Mouse (Mus musculus): Measurements from ENCODE around the gene Gna13. TPM values are rescaled to one million over a fixed set of nuclear protein-coding genes. Genes with fewer than 3 reads are reported as not detected.

Gene Gna13
- polyA plus RNA-seq, 1 experiment from 2014 or later = 23.0 TPM

- ATAC-seq (ENCODE audit: low read depth) = no peak
- no peak overlapping the region for H3K4me2 ChIP-seq (ENCODE audit: low read depth, low read length)
- H3K36me3 ChIP-seq (ENCODE audit: control insufficient read depth, insufficient read depth, low read length) = no peaks in the 10 kb centered on the region
- H3K4me3 ChIP-seq (ENCODE audit: low read depth, low read length) = no peak overlapping the region
- no peak overlapping the region for H3K27ac ChIP-seq (ENCODE audit: low read depth, low read length)
- 37% methylated on average over 10 of the region's 10 CpGs for WGBS
- H3K4me1 ChIP-seq (ENCODE audit: control insufficient read depth, insufficient read depth, low read length) = 0 out of 2 replicates have a peak, but pooled peaks cover 2% of the 10 kb centered on the region
- H3K9ac ChIP-seq (replicated peaks; ENCODE audit: low read depth, low read length) = no peak overlapping the region; the same call in 1 of the 2 replicates
- H3K27me3 ChIP-seq (ENCODE audit: control insufficient read depth, insufficient read depth, low read length) = no peaks in the 10 kb centered on the region
- H3K9me3 ChIP-seq (ENCODE audit: control insufficient read depth, low read length) = no peaks in the 10 kb centered on the region
Measured at GRCm38 (mm10) chr11:109343991-109344599, 18.5 kb upstream of the Gna13 start.

- H3K4me2 ChIP-seq (ENCODE audit: low read depth, low read length) = no peak overlapping the region
- H3K9ac ChIP-seq (replicated peaks; ENCODE audit: low read depth, low read length) = no peak overlapping the region
- no peaks in the 10 kb centered on the region for H3K27me3 ChIP-seq (ENCODE audit: control insufficient read depth, insufficient read depth, low read length)
- H3K4me1 ChIP-seq (ENCODE audit: control insufficient read depth, insufficient read depth, low read length) = 0 out of 2 replicates have a peak, but pooled peaks cover 2% of the 10 kb centered on the region
- no peak overlapping the region for H3K27ac ChIP-seq (ENCODE audit: low read depth, low read length)
- no peaks in the 10 kb centered on the region for H3K36me3 ChIP-seq (ENCODE audit: control insufficient read depth, insufficient read depth, low read length)
- 72% methylated on average over 10 of the region's 10 CpGs for WGBS
- ATAC-seq (ENCODE audit: low read depth) = peak; percentile 80
- H3K9me3 ChIP-seq (ENCODE audit: control insufficient read depth, low read length) = no peaks in the 10 kb centered on the region
- no peak overlapping the region for H3K4me3 ChIP-seq (ENCODE audit: low read depth, low read length)
Measured at GRCm38 (mm10) chr11:109347242-109347959, 15.2 kb upstream of the Gna13 start.

DNA sequence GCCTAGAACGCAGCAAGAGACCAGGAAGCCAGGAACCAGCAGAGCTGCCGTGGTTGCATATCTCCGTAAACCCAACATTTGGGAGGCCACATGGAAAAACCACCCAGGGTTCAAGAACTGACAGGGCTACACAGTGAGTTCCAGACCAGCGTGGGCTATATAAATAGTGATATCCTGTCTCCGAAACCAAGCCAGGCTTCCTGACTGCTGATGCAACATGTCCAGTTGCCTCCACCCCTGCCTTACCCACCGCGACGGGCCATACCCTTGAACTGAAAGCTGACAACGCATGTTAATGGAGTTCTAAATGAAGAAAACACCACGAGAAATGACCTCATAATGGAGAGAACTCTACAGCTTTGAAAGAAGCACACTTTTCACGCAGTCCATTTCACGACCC, 14.2 kb upstream of the Gna13 start:
- Histone ChIP-seq H3K27me3 (ENCODE audit: control insufficient read depth, insufficient read depth, low read length) (no peaks in the 10 kb centered on the region), H3K27ac (ENCODE audit: low read depth, low read length) (no peak overlapping the region), H3K4me1 (ENCODE audit: control insufficient read depth, insufficient read depth, low read length) (0 out of 2 replicates have a peak, but pooled peaks cover 2% of the 10 kb centered on the region), H3K4me3 (ENCODE audit: low read depth, low read length) (no peak overlapping the region), H3K9me3 (ENCODE audit: control insufficient read depth, low read length) (no peaks in the 10 kb centered on the region), H3K4me2 (ENCODE audit: low read depth, low read length) (no peak overlapping the region), H3K9ac (replicated peaks; ENCODE audit: low read depth, low read length) (no peak overlapping the region), H3K36me3 (ENCODE audit: control insufficient read depth, insufficient read depth, low read length) (no peaks in the 10 kb centered on the region)
- WGBS = 62% methylated on average over 12 of the region's 12 CpGs
- ATAC-seq (ENCODE audit: low read depth) = no peak

DNA sequence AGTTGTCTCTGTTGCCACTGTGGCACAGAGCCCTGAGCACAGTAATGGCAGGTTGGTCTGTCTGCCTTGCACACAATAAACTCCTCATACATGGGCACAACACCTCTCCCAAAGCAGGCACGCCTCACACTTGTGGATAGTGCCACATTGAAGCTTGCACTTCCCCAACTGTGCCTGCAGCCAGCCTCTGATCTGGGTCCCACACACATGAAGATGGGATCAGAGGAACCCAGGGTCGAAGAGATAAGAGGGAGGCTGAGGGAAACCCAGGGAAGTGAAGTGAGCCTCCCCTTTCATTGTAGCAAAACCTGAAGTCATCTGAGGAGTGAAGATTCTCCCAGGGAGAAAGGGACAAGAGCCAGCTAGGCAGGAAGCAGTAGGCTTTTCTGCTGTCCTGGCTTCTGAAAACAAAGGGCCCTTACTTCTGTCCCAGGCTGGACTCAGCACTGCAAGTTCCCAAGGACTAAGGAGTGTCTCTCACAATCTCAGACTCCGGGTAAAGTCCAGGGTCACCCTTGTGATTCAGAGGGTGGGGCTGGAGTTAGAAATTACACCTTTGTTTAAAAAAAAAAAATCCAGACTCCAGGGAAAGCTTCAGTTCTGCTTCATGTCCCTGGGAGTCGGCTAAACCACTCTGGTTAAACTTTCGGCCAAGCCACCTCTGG, 12.8 kb upstream of the Gna13 start:
- 78% methylated on average over 5 of the region's 5 CpGs for WGBS
- Histone ChIP-seq H3K4me2 (ENCODE audit: low read depth, low read length) (no peak overlapping the region), H3K36me3 (ENCODE audit: control insufficient read depth, insufficient read depth, low read length) (no peaks in the 10 kb centered on the region), H3K9me3 (ENCODE audit: control insufficient read depth, low read length) (no peaks in the 10 kb centered on the region), H3K27ac (ENCODE audit: low read depth, low read length) (no peak overlapping the region), H3K27me3 (ENCODE audit: control insufficient read depth, insufficient read depth, low read length) (no peaks in the 10 kb centered on the region), H3K4me3 (ENCODE audit: low read depth, low read length) (no peak overlapping the region), H3K4me1 (ENCODE audit: control insufficient read depth, insufficient read depth, low read length) (0 out of 2 replicates have a peak, but pooled peaks cover 2% of the 10 kb centered on the region), H3K9ac (replicated peaks; ENCODE audit: low read depth, low read length) (no peak overlapping the region)
- no peak for ATAC-seq (ENCODE audit: low read depth)

- H3K9me3 ChIP-seq (ENCODE audit: control insufficient read depth, low read length) = no peaks in the 10 kb centered on the region
- no peak overlapping the region for H3K9ac ChIP-seq (replicated peaks; ENCODE audit: low read depth, low read length)
- H3K36me3 ChIP-seq (ENCODE audit: control insufficient read depth, insufficient read depth, low read length) = no peaks in the 10 kb centered on the region
- H3K4me2 ChIP-seq (ENCODE audit: low read depth, low read length) = no peak overlapping the region
- no peak overlapping the region for H3K4me3 ChIP-seq (ENCODE audit: low read depth, low read length)
- no peak overlapping the region for H3K27ac ChIP-seq (ENCODE audit: low read depth, low read length)
- no peaks in the 10 kb centered on the region for H3K27me3 ChIP-seq (ENCODE audit: control insufficient read depth, insufficient read depth, low read length)
- 0 out of 2 replicates have a peak, but pooled peaks cover 2% of the 10 kb centered on the region for H3K4me1 ChIP-seq (ENCODE audit: control insufficient read depth, insufficient read depth, low read length)
- ATAC-seq (ENCODE audit: low read depth) = no peak
- WGBS = 90% methylated on average over 7 of the region's 7 CpGs
Measured at GRCm38 (mm10) chr11:109350317-109350714, 12.3 kb upstream of the Gna13 start.

DNA sequence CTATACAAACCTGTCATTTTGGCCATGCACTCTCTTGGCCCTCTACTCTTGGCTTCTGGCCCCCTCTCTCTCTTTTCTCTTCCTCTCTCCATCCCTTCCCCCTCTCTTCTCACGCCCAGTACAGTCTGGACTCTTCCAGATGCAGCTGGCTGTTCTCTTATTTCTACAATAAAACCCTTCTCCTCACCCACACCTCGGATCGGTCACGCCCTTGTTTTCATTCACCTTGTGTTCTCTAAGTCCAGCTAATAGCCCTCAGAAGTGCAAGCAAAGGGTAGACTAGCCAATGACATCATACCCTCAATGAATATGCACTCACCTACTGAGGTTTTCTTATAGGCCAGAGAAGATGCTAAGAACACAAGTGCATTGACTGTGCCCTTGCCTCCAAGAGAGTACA, 11.1 kb upstream of the Gna13 start:
- 82% methylated on average over 4 of the region's 4 CpGs for WGBS
- no peak overlapping the region for H3K4me2 ChIP-seq (ENCODE audit: low read depth, low read length)

DNA sequence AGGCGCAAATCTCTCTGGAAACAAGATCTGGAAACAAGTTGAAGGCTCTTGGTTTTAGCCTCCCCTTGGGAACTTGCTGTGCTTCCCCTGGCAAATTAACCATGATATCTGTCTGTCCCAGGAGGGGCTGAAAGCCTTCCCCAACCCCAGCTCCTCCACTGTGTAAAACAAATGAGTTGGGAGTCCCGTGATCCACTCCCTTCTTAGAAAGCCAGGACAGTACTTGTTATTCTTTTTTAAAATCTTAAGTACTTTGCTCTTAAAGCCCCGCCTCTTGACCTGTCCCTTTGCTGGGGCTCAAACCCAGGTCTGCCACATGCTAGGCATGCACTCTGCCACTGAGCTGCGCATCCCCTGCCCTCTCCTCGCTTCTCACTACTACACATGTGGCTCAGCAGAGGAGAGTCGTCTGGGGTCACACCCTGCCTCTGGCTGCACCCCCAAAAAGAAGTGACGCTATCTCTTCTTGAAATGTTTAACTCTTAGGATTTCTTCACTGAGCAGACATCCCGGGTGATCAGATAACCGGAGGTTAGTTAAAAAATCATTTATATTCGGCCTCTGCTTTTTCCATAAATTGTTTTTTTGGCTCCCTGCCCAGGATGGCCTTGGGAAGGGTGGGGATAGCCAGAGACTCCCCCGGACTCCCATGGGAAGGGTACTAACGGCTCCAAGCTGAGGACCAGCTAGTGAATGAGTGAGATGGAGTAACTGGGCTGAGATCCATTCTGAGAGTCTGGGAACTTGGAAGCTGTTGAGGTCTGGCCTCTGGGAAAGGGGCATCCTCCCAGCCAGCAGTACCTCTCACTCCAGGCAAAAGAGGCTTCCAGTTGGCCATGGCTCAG, 9.0 kb upstream of the Gna13 start:
- H3K4me1 ChIP-seq (ENCODE audit: control insufficient read depth, insufficient read depth, low read length) = no peaks in the 10 kb centered on the region
- H3K4me2 ChIP-seq (ENCODE audit: low read depth, low read length) = no peak overlapping the region
- H3K27ac ChIP-seq (ENCODE audit: low read depth, low read length) = no peak overlapping the region
- H3K4me3 ChIP-seq (ENCODE audit: low read depth, low read length) = no peak overlapping the region
- H3K27me3 ChIP-seq (ENCODE audit: control insufficient read depth, insufficient read depth, low read length) = no peaks in the 10 kb centered on the region
- no peak for ATAC-seq (ENCODE audit: low read depth)
- H3K9ac ChIP-seq (replicated peaks; ENCODE audit: low read depth, low read length) = no peak overlapping the region
- H3K36me3 ChIP-seq (ENCODE audit: control insufficient read depth, insufficient read depth, low read length) = no peaks in the 10 kb centered on the region
- 66% methylated on average over 12 of the region's 12 CpGs for WGBS
- H3K9me3 ChIP-seq (ENCODE audit: control insufficient read depth, low read length) = no peaks in the 10 kb centered on the region

More for the DNA sequence above, 11.1 kb upstream of the Gna13 start:
- Histone ChIP-seq H3K9me3 (ENCODE audit: control insufficient read depth, low read length) (no peaks in the 10 kb centered on the region), H3K36me3 (ENCODE audit: control insufficient read depth, insufficient read depth, low read length) (no peaks in the 10 kb centered on the region), H3K9ac (replicated peaks; ENCODE audit: low read depth, low read length) (no peak overlapping the region), H3K27me3 (ENCODE audit: control insufficient read depth, insufficient read depth, low read length) (no peaks in the 10 kb centered on the region), H3K4me1 (ENCODE audit: control insufficient read depth, insufficient read depth, low read length) (0 out of 2 replicates have a peak, but pooled peaks cover 2% of the 10 kb centered on the region), H3K27ac (ENCODE audit: low read depth, low read length) (no peak overlapping the region), H3K4me3 (ENCODE audit: low read depth, low read length) (no peak overlapping the region)
- ATAC-seq (ENCODE audit: low read depth) = no peak

- H3K4me2 ChIP-seq (ENCODE audit: low read depth, low read length) = no peak overlapping the region
- 85% methylated on average over 6 of the region's 6 CpGs for whole genome bisulfite sequencing
- no peak overlapping the region for H3K9ac ChIP-seq (replicated peaks; ENCODE audit: low read depth, low read length)
- ATAC-seq (ENCODE audit: low read depth) = no peak
- H3K27me3 ChIP-seq (ENCODE audit: control insufficient read depth, insufficient read depth, low read length) = no peaks in the 10 kb centered on the region
- no peaks in the 10 kb centered on the region for H3K9me3 ChIP-seq (ENCODE audit: control insufficient read depth, low read length)
- no peak overlapping the region for H3K27ac ChIP-seq (ENCODE audit: low read depth, low read length)
- no peak overlapping the region for H3K4me3 ChIP-seq (ENCODE audit: low read depth, low read length)
- H3K36me3 ChIP-seq (ENCODE audit: control insufficient read depth, insufficient read depth, low read length) = no peaks in the 10 kb centered on the region
- H3K4me1 ChIP-seq (ENCODE audit: control insufficient read depth, insufficient read depth, low read length) = no peaks in the 10 kb centered on the region
Measured at GRCm38 (mm10) chr11:109354236-109354613, 8.4 kb upstream of the Gna13 start.
